Mouse (Mus musculus) ES-Bruce4 (cell line): ENCODE measurements around the gene Rap1gap2.

ENCODE experiments used
- CTCF ChIP-seq: IDR thresholded peaks from one replicate; pipeline ENCODE4 v1.8.1; 2011; ENCODE audit warnings: low read depth, low read length
- EP300 ChIP-seq: IDR thresholded peaks from 2 replicates; pipeline ENCODE4 v1.6.1; 2011; ENCODE audit warnings: low read depth, low read length; ENCODE audit not compliant: insufficient read depth
- POLR2A ChIP-seq: IDR thresholded peaks from one replicate; pipeline ENCODE4 v1.8.1; 2011; ENCODE audit warnings: low read length; ENCODE audit not compliant: insufficient read depth

DNA sequence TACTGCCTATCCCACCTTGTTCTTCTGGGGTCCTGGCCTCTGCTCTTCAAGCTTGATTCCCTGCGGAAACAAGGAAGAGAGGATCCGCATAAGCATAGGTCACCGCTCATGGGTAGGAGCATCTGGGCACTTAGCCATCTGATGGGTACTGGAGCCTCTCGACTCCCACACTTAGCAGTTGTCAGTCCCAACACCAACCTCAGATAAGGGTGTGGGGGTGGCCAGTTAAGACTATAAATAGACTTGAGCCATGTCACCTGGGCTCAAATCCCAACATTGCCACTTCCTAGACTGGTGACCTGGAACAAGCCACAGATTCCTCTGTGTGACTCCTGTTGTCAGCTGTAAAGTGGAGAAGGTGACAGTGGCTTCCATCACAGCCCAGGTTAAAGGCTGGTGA is 172.5 kb downstream of the Rap1gap2 start:
- TF ChIP-seq CTCF: no peak
- no peak for TF ChIP-seq POLR2A
- no peak for TF ChIP-seq EP300
